ENCODE assay signal across 9 mouse cellular contexts in genomic region chr13:105442576-105442975, GRCm38 (mm10). TPM values are rescaled to one million over a fixed set of nuclear protein-coding genes. Genes with fewer than 3 reads are reported as not detected.
DNase-seq lines count a peak whose midpoint lies in the region; ATAC-seq and TF ChIP-seq lines count a peak whose summit lies in the region.
"Had no signal": no experiment of that assay in that cellular context is flagged by ENCODE, and none has a peak within 500 bp of the region (broad histone marks: within the 10 kb centered on the region; RNA-seq: fewer than 3 reads in every experiment).

No protein-coding gene starts in this region.

- WGBS in lung, adult 2 months: 3% methylated on average over 6 of the region's 6 CpGs
- 3% methylated on average over 6 of the region's 6 CpGs for whole genome bisulfite sequencing in kidney, embryonic 16.5 days
- 1% methylated on average over 6 of the region's 6 CpGs for WGBS in liver, embryonic 14.5 days (ENCODE audit: insufficient replicate concordance)
- WGBS in olfactory bulb, adult 2 months: 3% methylated on average over 6 of the region's 6 CpGs

- no peaks in the 10 kb centered on the region for H3K36me3 ChIP-seq in kidney, embryonic 16.5 days (ENCODE audit: insufficient read depth, low read length)
- H3K36me3 ChIP-seq in liver, embryonic 14.5 days (replicated peaks; ENCODE audit: control insufficient read depth, insufficient read depth, low read depth): no peaks in the 10 kb centered on the region
- H3K36me3 ChIP-seq: heart, embryonic 15.5 days had no signal

- H3K27ac ChIP-seq in kidney, embryonic 16.5 days (ENCODE audit: low read length): no peak overlapping the region
- H3K27ac ChIP-seq in liver, embryonic 14.5 days: no peak overlapping the region
- no peak overlapping the region for H3K27ac ChIP-seq in olfactory bulb, adult 2 months (ENCODE audit: insufficient read depth, low read depth, low read length)
- H3K27ac ChIP-seq: heart, embryonic 15.5 days had no signal

- H3K4me3 ChIP-seq in lung, adult 2 months (replicated peaks; ENCODE audit: extremely low read depth, low read depth, low read length): no peak overlapping the region
- H3K4me3 ChIP-seq in kidney, embryonic 16.5 days (ENCODE audit: low read length): no peak overlapping the region
- H3K4me3 ChIP-seq in liver, embryonic 14.5 days (ENCODE audit: insufficient read depth in 1 of 2, low read depth in 2 of 2, low read length in 2 of 2): no peak overlapping the region
- H3K4me3 ChIP-seq in olfactory bulb, adult 2 months (ENCODE audit: insufficient read depth, low read depth, low read length): no peak overlapping the region
- H3K4me3 ChIP-seq: heart, embryonic 15.5 days had no signal

- H3K4me2 ChIP-seq in kidney, embryonic 16.5 days (replicated peaks; ENCODE audit: low read depth, low read length): no peak overlapping the region
- H3K4me2 ChIP-seq in liver, embryonic 14.5 days (ENCODE audit: low read depth): no peak overlapping the region
- H3K4me2 ChIP-seq: heart, embryonic 15.5 days had no signal

- no peak overlapping the region for H3K9ac ChIP-seq in kidney, embryonic 16.5 days (replicated peaks; ENCODE audit: low read length)
- H3K9ac ChIP-seq in liver, embryonic 14.5 days (replicated peaks): no peak overlapping the region
- H3K9ac ChIP-seq: heart, embryonic 15.5 days had no signal

- no peak for TF ChIP-seq EP300 in liver, embryonic 14.5 days (IDR thresholded peaks at IDR 0.05; ENCODE audit: low read depth)

- no peaks in the 10 kb centered on the region for H3K4me1 ChIP-seq in lung, adult 2 months (ENCODE audit: control insufficient read depth, insufficient read depth, low read length)
- no peaks in the 10 kb centered on the region for H3K4me1 ChIP-seq in kidney, embryonic 16.5 days (ENCODE audit: insufficient read depth, low read length)
- H3K4me1 ChIP-seq in liver, embryonic 14.5 days (replicated peaks; ENCODE audit: control insufficient read depth in 2 of 2, insufficient read depth in 2 of 2, low read length in 1 of 2): no peaks in the 10 kb centered on the region
- H3K4me1 ChIP-seq in olfactory bulb, adult 2 months (ENCODE audit: control insufficient read depth, insufficient read depth, low read length): peaks cover 14% of the 10 kb centered on the region
- H3K4me1 ChIP-seq: heart, embryonic 15.5 days had no signal

- peaks cover 46% of the 10 kb centered on the region for H3K27me3 ChIP-seq in kidney, embryonic 16.5 days (ENCODE audit: insufficient read depth, low read length)
- peaks cover 20% of the 10 kb centered on the region for H3K27me3 ChIP-seq in liver, embryonic 14.5 days (ENCODE audit: control insufficient read depth, insufficient read depth, low read length)

- peak; percentile 35; the same call in 1 of the 2 replicates for TF ChIP-seq CTCF in lung, adult 2 months (IDR thresholded peaks at IDR 0.05; ENCODE audit: insufficient read depth, low read length)
- peak; percentile 58 for TF ChIP-seq CTCF in liver, embryonic 14.5 days (IDR thresholded peaks at IDR 0.05; ENCODE audit: low read depth)
- peak; percentile 43; the same call in 1 of the 2 replicates for TF ChIP-seq CTCF in olfactory bulb, adult 2 months (IDR thresholded peaks at IDR 0.05; ENCODE audit: insufficient read depth, low read depth, low read length)

- peak; percentile 63; the same call in 1 of the 2 replicates for ATAC-seq in kidney, embryonic 16.5 days (ENCODE audit: low FRiP score, low TSS enrichment)
- ATAC-seq in liver, embryonic 14.5 days (ENCODE audit: insufficient read depth): no peak
- ATAC-seq in activated CD4-positive, CD25-positive, alpha-beta regulatory T cell, adult 4 months: no peak

- peak; percentile 6 for DNase-seq in lung, adult 2 months
- no peak for DNase-seq in lung, postnatal 25 days (ENCODE audit: low spot score)
- DNase-seq in adrenal gland, postnatal 10 days: peak; percentile 80
- DNase-seq in embryo, embryonic 11 days: peak; percentile 83
- DNase-seq in liver, embryonic 14.5 days (ENCODE audit: low read depth in 3 of 3, low spot score in 3 of 3): peak; percentile 4 to 17 (median 6)

- H3K9me3 ChIP-seq in kidney, embryonic 16.5 days (ENCODE audit: low read length): no peaks in the 10 kb centered on the region
- no peaks in the 10 kb centered on the region for H3K9me3 ChIP-seq in liver, embryonic 14.5 days (ENCODE audit: control insufficient read depth, low read length)
- H3K9me3 ChIP-seq: heart, embryonic 15.5 days had no signal

- no peak for TF ChIP-seq POLR2A in lung, adult 2 months (IDR thresholded peaks at IDR 0.05; ENCODE audit: borderline replicate concordance, extremely low read depth, low read depth, low read length)
- no peak for TF ChIP-seq POLR2A in olfactory bulb, adult 2 months (IDR thresholded peaks at IDR 0.05; ENCODE audit: insufficient read depth, low read depth, low read length)

RNA-seq across cellular contexts. Expression of gene Htr1a, which starts 0.9 kb away (rescaled TPM):
- polyA plus RNA-seq in lung, adult 2 months (2012; rRNA removed): not detected in 2 replicates
- total RNA-seq in adrenal gland, postnatal 10 days (2021): not detected
- not detected in 2 replicates for polyA plus RNA-seq in kidney, embryonic 16.5 days (2015; fragmentation: Nextera tagmentation; extraction: Ambion mirVana)
- not detected in 2 replicates for polyA plus RNA-seq in liver, embryonic 14.5 days (2012; rRNA removed)
- polyA plus RNA-seq in liver, embryonic 14.5 days (2014; fragmentation: Nextera tagmentation; extraction: Ambion mirVana): not detected in 2 replicates
- polyA plus RNA-seq in olfactory bulb, adult 2 months (2012; ENCODE audit: insufficient read depth, insufficient read length, low replicate concordance, missing spikeins): not detected in 2 replicates
- not detected for polyA plus RNA-seq in activated CD4-positive, CD25-positive, alpha-beta regulatory T cell, adult 4 months (2017; shearing (Covaris generic))
- polyA plus RNA-seq: heart, embryonic 15.5 days had no signal
